Mouse (Mus musculus): ENCODE measurements around the gene Sash1.

DNA sequence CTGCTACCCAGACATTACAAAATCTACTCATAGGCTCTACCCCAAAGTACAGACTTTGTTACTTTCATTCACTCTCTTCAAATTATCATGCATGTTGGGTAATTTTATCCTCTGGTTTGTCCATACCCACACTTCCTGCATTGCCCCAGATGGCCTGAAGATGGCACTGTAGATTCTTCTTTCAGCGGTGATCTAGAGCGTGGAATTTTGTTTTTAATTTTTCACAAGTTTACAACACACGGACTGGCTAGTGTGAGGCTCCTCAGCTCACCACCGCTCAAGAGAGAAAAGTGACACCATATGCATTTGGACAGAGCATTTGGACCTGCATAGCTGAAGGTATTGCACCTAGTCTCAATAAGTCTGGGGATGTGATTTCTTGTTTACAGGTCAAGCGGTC lies 93.5 kb downstream of the Sash1 start:
- TF ChIP-seq CTCF (IDR thresholded peaks at IDR 0.05; ENCODE audit: low read depth, low read length) (no peak), POLR2A (IDR thresholded peaks at IDR 0.05; ENCODE audit: borderline replicate concordance, low read depth, low read length) (no peak)

Data from bone marrow macrophage, adult 2 months (primary cell).